Mouse (Mus musculus) limb, embryonic 14.5 days (tissue): Measurements from ENCODE around the gene Doc2a. TPM values are rescaled to one million over a fixed set of nuclear protein-coding genes. Genes with fewer than 3 reads are reported as not detected.

Experiments
- ATAC-seq: fragments of 200-750 bp; cut with Nextera tagmentation; 2 replicates; pipeline ENCODE4 v1.8.0; 2017; ENCODE audit warnings: low read depth, moderate number of reproducible peaks, moderate TSS enrichment; ENCODE audit not compliant: low FRiP score
- DNase-seq: peaks from one replicate; pipeline ENCODE4 v3.0.0-alpha.2; 2015; ENCODE audit warnings: low spot score
- H3K27ac ChIP-seq: fragments of 300-500 bp; sonication (generic); replicated peaks from 2 replicates; pipeline ENCODE4 v1.5.1; 2014; ENCODE audit warnings: low read depth, mild to moderate bottlenecking, low read length, moderate library complexity, mixed read lengths
- H3K27me3 ChIP-seq: fragments of 300-500 bp; sonication (generic); 2 replicates; pipeline ENCODE4 v1.6.1; 2014; ENCODE audit warnings: low read length, mixed read lengths; ENCODE audit not compliant: control insufficient read depth, insufficient read depth
- H3K36me3 ChIP-seq: fragments of 300-500 bp; sonication (generic); 2 replicates; pipeline ENCODE4 v1.6.1; 2014; ENCODE audit warnings: mild to moderate bottlenecking, low read length, moderate library complexity, mixed read lengths; ENCODE audit not compliant: control insufficient read depth, insufficient read depth
- H3K4me1 ChIP-seq: fragments of 300-500 bp; sonication (generic); 2 replicates; pipeline ENCODE4 v1.6.1; 2014; ENCODE audit warnings: antibody characterized with exemption, low read length, mixed read lengths; ENCODE audit not compliant: control insufficient read depth, insufficient read depth
- H3K4me2 ChIP-seq: fragments of 300-500 bp; sonication (generic); replicated peaks from 2 replicates; pipeline ENCODE4 v1.6.1; 2014; ENCODE audit warnings: low read depth, mild to moderate bottlenecking, low read length, moderate library complexity; ENCODE audit not compliant: severe bottlenecking
- H3K4me3 ChIP-seq: fragments of 300-500 bp; sonication (generic); replicated peaks from 2 replicates; pipeline ENCODE4 v1.5.1; 2014; ENCODE audit warnings: low read length
- H3K9ac ChIP-seq: fragments of 300-500 bp; sonication (generic); 2 replicates; pipeline ENCODE4 v1.6.1; 2014; ENCODE audit warnings: mild to moderate bottlenecking, low read depth, low read length, moderate library complexity; ENCODE audit not compliant: severe bottlenecking
- H3K9me3 ChIP-seq: fragments of 300-500 bp; sonication (generic); 2 replicates; pipeline ENCODE4 v1.6.1; 2016; ENCODE audit warnings: low read length; ENCODE audit not compliant: control insufficient read depth
- POLR2A ChIP-seq: fragments of 200-500 bp; IDR thresholded peaks from 2 replicates; pipeline ENCODE4 v1.8.0; 2012; ENCODE audit warnings: inconsistent platforms, mild to moderate bottlenecking, moderate library complexity, borderline replicate concordance; ENCODE audit not compliant: insufficient read depth, insufficient read length; ENCODE audit errors: extremely low read depth
- WGBS: fragments of 180-500 bp; shearing (Covaris S2); extraction: QIAGEN DNeasy Blood & Tissue Kit; methylation state at CpG from one replicate; pipeline ENCODE4 v1.1.7; 2014; 5-methylcytosine and 5-hydroxymethylcytosine counted together
- polyA plus RNA-seq, 2 experiments: library from polyadenylated mRNA; depleted of rRNA in 1 of 2; stranded (reverse) in 1 of 2; unstranded in 1 of 2; fragments of >200 nt; fragmentation: Nextera tagmentation in 1 of 2; extraction: Ambion mirVana in 1 of 2; gene quantifications; 2 replicates each; pipeline versions ENCODE4 v1.2.1 to v1.2.3; 2012 to 2014

The Doc2a gene
- polyA plus RNA-seq, 2 experiments = 0.92 to 1.3 TPM

GRCm38 (mm10) chr7:126823202-126823711 is 24.0 kb upstream of the Doc2a start:
- Histone ChIP-seq H3K27me3 (peaks cover 24% of the 10 kb centered on the region; the same call in 1 of the 2 replicates), H3K4me2 (peak overlapping the region; percentile 40), H3K9me3 (no peaks in the 10 kb centered on the region), H3K4me1 (0 out of 2 replicates have a peak, but pooled peaks cover 3% of the 10 kb centered on the region), H3K36me3 (no peaks in the 10 kb centered on the region), H3K4me3 (peak overlapping the region; percentile 26), H3K9ac (no peak overlapping the region), H3K27ac (no peak overlapping the region)
- DNase-seq (no peak), ATAC-seq (no peak)
- WGBS = 3% methylated on average over 10 of the region's 19 CpGs
- TF ChIP-seq POLR2A = no peak

- no peaks in the 10 kb centered on the region for H3K9me3 ChIP-seq
- DNase-seq (no peak), ATAC-seq (no peak)
- no peak overlapping the region for H3K4me3 ChIP-seq
- no peak overlapping the region for H3K4me2 ChIP-seq
- TF ChIP-seq POLR2A = no peak
- H3K27ac ChIP-seq = no peak overlapping the region
- H3K36me3 ChIP-seq = no peaks in the 10 kb centered on the region
- H3K9ac ChIP-seq = no peak overlapping the region
- H3K4me1 ChIP-seq = 0 out of 2 replicates have a peak, but pooled peaks cover 3% of the 10 kb centered on the region
- 17% methylated on average over 10 of the region's 10 CpGs for WGBS
- H3K27me3 ChIP-seq = peaks cover 24% of the 10 kb centered on the region; the same call in 1 of the 2 replicates
These were observed 23.3 kb upstream of the Doc2a start for GRCm38 (mm10) chr7:126823940-126824339.

GRCm38 (mm10) chr7:126825403-126825802 is 21.8 kb upstream of the Doc2a start:
- no peak for TF ChIP-seq POLR2A
- Histone ChIP-seq H3K4me1 (0 out of 2 replicates have a peak, but pooled peaks cover 3% of the 10 kb centered on the region), H3K4me3 (no peak overlapping the region), H3K4me2 (no peak overlapping the region), H3K9me3 (no peaks in the 10 kb centered on the region), H3K9ac (no peak overlapping the region), H3K27ac (no peak overlapping the region), H3K36me3 (no peaks in the 10 kb centered on the region), H3K27me3 (peaks cover 24% of the 10 kb centered on the region; the same call in 1 of the 2 replicates)
- DNase-seq (peak; percentile 60), ATAC-seq (no peak)
- 17% methylated on average over 8 of the region's 8 CpGs for WGBS

- H3K4me1 ChIP-seq = 0 out of 2 replicates have a peak, but pooled peaks cover 3% of the 10 kb centered on the region
- H3K9ac ChIP-seq = no peak overlapping the region
- whole genome bisulfite sequencing = 61% methylated on average over 5 of the region's 5 CpGs
- no peaks in the 10 kb centered on the region for H3K9me3 ChIP-seq
- H3K4me3 ChIP-seq = no peak overlapping the region
- peaks cover 24% of the 10 kb centered on the region; the same call in 1 of the 2 replicates for H3K27me3 ChIP-seq
- H3K4me2 ChIP-seq = no peak overlapping the region
- DNase-seq (no peak), ATAC-seq (no peak)
- no peak overlapping the region for H3K27ac ChIP-seq
- TF ChIP-seq POLR2A = no peak
- no peaks in the 10 kb centered on the region for H3K36me3 ChIP-seq
These were observed 21.3 kb upstream of the Doc2a start for GRCm38 (mm10) chr7:126825952-126826351.

- H3K4me2 ChIP-seq = peak within 1 kb of the TSS; percentile 44
- H3K36me3 ChIP-seq = no peaks in the 10 kb centered on the region
- no peak for ATAC-seq
- no peak for TF ChIP-seq POLR2A
- no peaks in the 10 kb centered on the region for H3K4me1 ChIP-seq
- no peak for DNase-seq
- no peaks in the 10 kb centered on the region for H3K9me3 ChIP-seq
- H3K4me3 ChIP-seq = no peak within 1 kb of the TSS
- H3K27ac ChIP-seq = no peak within 1 kb of the TSS
- no peak within 1 kb of the TSS for H3K9ac ChIP-seq
- 51% methylated on average over 5 of the region's 5 CpGs for WGBS
- no peaks in the 10 kb centered on the region for H3K27me3 ChIP-seq
These were observed 15.7 kb upstream of the Doc2a start, which contains the start of gene 4930451I11Rik for GRCm38 (mm10) chr7:126831539-126831938. TSS of gene 4930451I11Rik (minus strand) at chr7:126831639.
